Mouse (Mus musculus) spleen, adult 18-20 months (tissue): ENCODE results near the gene Rd3l.
"Not testable (repeated sequence)": the region's sequence is repeated elsewhere in the genome, so short reads cannot be mapped to it uniquely, and the experiment has no call there.

Experiments used
- DNase-seq, 2 experiments: peaks; one replicate each; pipeline ENCODE4 v3.0.0; 2022; ENCODE audit warnings: mixed read lengths in 2 of 2

Rd3l gene

DNA sequence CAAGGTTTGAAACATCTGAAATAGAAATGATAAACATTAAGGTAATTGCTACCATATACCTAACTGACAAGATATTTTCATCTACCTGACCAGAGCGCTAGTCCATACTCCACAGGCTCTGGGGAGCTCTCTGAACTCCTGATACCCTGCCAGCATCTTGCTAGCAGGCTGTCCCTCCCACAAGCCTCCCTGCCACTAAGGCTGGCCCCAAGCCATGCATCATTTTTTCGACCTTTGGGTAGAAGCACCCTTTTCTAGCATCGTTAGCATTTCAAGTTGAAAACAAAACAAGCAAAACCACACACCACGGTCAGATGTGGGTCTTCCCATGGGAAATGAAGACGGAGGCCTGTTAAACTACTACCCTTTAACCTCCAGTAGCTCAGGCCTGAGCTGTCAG, 17.8 kb downstream of the Rd3l start:
- DNase-seq: no peak

DNA sequence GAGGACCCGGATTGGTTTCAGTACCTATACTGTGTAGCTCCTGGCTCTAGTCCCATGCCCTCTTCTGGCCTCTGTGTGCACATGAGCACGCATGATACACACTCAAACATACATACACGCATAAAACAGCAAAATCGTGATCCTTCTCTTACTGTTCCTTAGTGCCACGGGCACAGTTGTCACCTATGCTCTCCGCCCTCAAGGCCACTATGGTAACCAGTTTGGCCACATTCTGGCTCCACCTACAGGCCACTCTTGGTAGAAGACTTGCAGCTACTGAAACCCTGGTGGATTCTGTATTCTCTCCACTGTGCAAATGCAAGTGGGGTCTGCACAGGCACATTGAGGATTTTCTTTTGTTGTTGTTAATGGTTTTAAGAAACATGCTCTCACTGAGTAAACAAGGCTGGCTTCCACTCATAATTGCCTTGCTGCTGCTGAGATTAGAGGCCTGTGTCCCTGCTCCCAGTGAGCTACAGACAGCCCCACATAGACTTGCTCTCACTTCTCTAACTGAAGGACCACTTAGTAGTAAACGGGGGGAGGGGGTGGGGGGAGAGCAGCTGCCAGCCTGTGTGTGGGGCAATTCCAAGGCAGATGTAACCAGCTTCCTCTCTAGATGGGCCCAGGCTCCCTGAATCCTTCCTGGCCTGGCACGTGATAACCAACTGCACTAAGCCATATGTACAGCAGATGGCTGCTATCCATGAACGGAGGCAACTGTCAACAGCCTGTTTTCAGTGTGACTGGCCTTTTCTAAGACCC, 22.8 kb downstream of the Rd3l start:
- DNase-seq: peak; percentile 37 to 74

- DNase-seq: no peak
Observed at GRCm38 (mm10) chr12:111956173-111956572, 24.9 kb downstream of the Rd3l start.

- no peak for DNase-seq
Observed at GRCm38 (mm10) chr12:111951701-111952100, 29.4 kb downstream of the Rd3l start.

DNA sequence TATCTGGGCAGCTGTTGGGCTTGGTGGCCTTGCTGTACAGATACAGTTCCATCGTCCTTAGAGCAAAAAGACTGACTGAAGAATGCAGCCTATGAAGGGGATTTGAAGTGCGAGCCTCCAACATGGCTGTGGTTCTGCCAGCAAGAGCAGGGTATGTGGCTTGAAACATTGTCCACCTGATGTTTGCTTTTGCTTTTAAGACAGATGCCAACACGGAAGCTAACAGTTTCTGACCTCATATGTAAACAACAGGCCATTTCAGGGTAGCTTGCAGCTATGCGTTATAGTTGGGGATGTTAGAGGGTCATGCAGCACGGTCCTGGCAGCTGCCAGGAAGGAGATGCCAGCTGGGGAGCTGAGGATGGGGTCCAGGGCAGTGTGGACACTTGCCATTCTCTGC, 30.6 kb downstream of the Rd3l start:
- no peak for DNase-seq

DNA sequence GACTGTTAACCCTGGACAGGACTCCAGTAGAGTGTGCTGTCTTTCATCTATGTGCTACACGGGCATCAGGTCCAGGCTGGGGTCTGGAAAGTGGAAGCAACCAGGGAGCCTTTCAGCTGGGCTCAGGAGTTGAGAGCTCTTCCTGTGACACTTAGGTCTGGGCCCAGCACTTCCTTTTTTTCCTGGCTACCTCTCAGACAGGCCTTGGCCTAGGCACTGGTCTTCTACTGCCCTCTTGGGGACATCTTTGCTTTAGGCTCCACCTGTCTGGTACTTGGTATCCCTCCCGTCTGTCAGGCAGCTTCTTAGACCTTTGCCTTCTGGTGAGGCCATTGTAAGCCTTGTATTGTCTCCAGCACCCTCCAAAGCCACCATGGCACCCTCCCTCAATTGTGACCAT, 34.4 kb downstream of the Rd3l start:
- DNase-seq: peak; percentile 59 to 61

DNA sequence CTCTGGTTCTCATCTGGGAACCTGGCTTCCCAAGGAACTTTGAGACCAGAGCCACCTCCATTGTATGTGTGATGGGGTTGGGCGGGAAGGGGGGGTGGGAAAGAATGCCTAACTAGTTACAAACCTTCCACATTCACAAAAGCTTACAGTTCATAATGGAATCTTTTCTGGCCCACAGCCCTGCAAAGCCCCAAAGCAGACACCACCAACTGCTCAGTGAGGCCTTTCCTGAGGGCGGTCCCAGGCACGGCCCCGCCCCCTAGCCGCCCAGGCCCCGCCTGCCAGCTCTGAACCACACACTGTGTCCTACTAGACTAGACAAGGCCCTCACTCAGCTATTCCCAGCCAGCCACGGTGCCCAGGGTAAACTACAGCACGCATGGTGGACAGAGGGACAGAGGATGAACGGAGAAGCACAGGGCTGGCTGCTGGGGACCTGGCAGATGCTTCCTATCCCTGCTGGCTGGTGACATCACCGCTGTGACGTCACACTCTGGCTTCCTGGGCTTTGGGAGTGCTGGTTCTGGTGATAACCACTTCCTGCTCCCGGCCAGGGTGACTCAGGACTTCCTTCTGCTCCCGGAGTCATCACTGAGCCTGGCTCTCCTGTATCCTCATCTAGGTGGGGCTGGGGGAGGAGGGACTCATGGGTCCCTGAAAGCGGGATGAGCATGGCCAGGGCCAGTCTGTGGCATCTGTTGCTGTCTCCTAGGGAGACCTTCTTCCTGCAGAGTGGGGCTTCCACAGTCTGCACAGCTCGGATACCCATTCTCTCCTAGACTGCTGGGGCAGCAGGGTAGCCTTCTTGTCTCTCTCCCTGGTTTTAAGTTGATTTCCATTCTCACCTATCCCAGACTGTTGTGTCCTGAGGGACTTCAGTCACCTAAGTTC, 35.1 kb downstream of the Rd3l start:
- not testable (repeated sequence) for DNase-seq

DNA sequence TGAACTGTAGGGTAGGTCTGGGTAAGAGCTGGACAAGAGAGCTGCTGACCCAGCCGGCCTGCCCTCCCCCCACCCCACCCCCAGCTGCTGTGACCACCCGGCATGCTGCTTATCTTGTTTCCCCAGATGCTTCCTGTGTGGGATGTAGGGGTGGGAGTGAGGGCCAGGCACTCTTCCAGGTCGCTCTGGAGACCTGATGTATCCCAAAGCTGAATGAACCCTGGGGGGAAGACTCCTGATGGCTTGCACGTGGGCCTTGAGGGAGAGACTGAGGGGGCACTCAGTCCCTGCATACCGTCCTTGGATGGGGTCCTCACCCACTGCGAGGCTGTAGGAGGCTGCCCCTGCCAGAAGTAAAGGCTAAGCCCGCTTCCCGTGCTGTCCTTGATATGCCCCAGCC, 36.0 kb downstream of the Rd3l start:
- no peak for DNase-seq

GRCm38 (mm10) chr12:111944065-111944987, 36.8 kb downstream of the Rd3l start:
- DNase-seq: peak in 1 of 2 experiments; percentile 14

DNA sequence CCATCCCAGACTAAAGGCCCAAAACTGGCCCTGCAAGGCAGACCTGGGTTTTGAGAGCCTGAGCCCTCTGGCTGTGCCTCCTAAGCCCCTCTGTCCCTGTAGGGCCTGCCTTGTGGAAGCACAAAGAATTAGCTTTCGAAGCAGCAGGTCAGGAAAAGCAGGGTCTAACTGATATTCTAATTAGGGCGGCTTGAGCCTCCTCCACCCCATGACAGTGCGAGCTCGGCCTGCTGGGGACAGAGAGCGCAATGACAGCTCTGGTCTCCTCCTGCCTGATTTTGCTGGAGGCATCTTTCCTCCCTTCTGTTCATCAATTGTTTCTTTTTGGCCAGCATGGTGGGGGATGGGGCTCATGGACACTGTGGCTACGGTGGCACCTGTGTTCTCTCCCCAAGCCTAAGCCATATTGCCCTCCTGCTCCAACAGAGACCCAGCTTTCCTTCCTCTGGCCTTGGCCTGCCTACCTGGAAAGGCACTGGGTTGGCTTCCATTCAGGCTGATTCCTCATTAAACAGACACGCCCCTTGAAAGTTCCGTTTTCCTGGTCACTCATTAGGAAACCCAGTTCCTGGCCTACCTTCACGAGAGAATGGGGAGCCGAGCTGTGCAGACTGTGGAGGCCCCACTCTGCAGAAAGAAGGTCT, 37.6 kb downstream of the Rd3l start:
- no peak for DNase-seq

DNA sequence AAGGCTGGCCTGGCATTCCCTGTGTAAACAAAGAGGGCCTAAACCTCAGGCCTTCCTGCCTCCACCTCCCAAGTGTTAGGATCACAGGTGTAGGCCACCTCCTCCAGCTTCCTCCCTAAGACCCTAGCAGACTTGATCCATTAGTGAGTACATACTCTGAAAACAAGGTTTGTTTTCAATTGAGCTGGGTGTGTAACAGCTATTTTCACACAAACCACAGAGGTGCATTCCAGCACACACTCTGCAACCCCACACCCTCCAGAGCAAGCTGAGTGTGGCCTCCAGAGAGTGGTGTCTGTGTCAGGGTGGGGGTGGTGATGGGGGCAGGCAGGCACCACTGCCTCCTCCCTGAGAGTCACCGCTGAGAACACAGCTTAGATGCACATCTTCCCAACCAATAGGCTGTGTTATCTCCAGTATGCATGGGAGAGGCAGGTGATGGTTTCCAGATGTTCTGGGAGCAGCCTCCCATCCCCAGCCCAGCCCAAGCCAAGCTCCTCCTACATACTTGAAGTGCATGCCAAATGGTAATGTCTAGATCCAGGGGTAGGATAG, 42.4 kb downstream of the Rd3l start:
- no peak for DNase-seq

- DNase-seq: no peak
Observed at GRCm38 (mm10) chr12:111936706-111937550, 44.2 kb downstream of the Rd3l start.

GRCm38 (mm10) chr12:111933971-111934370, 47.1 kb downstream of the Rd3l start:
- no peak for DNase-seq

DNA sequence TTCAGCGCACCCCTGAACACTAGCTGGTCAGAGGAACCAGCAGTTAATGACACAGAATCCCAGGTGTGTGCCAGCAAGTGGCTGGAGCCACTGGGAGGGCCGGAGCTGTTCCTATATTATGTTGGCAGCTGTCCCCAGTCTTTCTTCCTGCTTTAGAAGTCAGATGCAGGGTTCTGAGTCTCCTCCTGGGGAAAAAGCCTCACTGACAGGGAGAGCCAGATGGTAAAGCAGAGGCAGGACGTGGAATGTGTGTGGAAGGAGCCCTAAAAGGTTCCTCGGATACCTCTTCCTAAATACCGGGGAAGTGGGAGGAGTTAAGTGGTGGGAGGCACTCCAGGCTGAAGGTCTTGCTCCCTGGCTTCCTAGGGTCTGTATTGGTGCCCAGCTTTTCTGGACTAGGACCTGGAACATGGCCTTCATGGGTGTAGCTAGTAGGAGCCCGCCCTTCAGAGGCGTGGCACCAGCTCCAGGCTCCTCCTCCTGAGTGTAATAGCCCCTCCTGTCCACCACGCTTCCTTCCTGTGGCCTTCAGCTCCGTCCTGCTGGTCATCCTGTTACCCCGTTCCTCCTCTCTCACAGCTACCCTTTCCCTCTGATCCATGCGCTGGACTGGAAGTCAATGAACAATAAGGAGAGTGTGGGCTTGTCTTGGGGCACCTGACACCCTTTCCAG, 47.9 kb downstream of the Rd3l start:
- DNase-seq: no peak

DNA sequence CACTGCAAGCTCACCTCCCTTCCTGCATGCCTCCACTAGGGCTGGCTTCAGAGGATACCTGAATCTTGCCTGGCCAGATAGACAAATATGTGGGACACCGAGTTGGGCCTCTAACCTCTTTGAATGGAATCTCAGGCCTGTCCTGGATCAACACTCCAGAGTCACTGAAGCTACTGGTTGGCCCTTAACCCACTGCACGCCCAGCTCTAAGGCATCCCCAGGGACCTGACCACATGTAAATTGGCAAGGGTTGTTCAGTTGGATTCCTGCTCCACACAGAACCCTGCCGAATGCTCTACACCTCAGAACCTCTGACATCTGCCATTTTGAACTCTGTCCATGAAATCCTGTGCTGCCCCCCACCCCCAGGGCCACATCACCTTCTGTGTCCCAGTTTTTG, 48.6 kb downstream of the Rd3l start:
- no peak for DNase-seq

GRCm38 (mm10) chr12:111931411-111932025, 49.6 kb downstream of the Rd3l start:
- no peak for DNase-seq
